Mouse (Mus musculus) bone marrow macrophage, adult 2 months (primary cell): ENCODE data around the gene Ccdc89.

Source experiments
- CTCF ChIP-seq: IDR thresholded peaks from 2 replicates; pipeline ENCODE4 v1.5.1; 2012; ENCODE audit warnings: low read depth, mild to moderate bottlenecking, low read length, moderate library complexity
- POLR2A ChIP-seq: IDR thresholded peaks from 2 replicates; pipeline ENCODE4 v1.6.1; 2012; ENCODE audit warnings: mild to moderate bottlenecking, low read depth, low read length, borderline replicate concordance

GRCm38 (mm10) chr7:90427006-90427405 is 629 bp downstream of the Ccdc89 start:
- TF ChIP-seq POLR2A, result no peak
- no peak for TF ChIP-seq CTCF
